Mouse (Mus musculus) G1E (cell line): ENCODE measurements around the gene Bmpr1b. TPM values are rescaled to one million over a fixed set of nuclear protein-coding genes. Genes with fewer than 3 reads are reported as not detected.

Source experiments
- ATAC-seq: 2 replicates; pipeline ENCODE4 v1.8.0; 2016; ENCODE audit warnings: mild to moderate bottlenecking; ENCODE audit not compliant: insufficient number of reproducible peaks, poor library complexity, low FRiP score, severe bottlenecking; ENCODE audit errors: extremely low read depth
- DNase-seq: peaks from one replicate; pipeline ENCODE4 v3.0.0; 2012; ENCODE audit warnings: low spot score
- H3K27me3 ChIP-seq: 2 replicates; pipeline ENCODE4 v1.6.1; 2012; ENCODE audit warnings: mild to moderate bottlenecking, low read length, inconsistent platforms; ENCODE audit not compliant: insufficient read depth
- H3K36me3 ChIP-seq: replicated peaks from 2 replicates; pipeline ENCODE3; 2012; ENCODE audit warnings: mild to moderate bottlenecking, inconsistent platforms
- H3K4me1 ChIP-seq: 2 replicates; pipeline ENCODE4 v1.6.1; 2012; ENCODE audit warnings: low read depth, low read length, inconsistent platforms, mixed read lengths; ENCODE audit not compliant: insufficient read depth
- H3K4me3 ChIP-seq: 2 replicates; pipeline ENCODE4 v1.5.1; 2012; ENCODE audit warnings: low read depth, mild to moderate bottlenecking, inconsistent platforms, low read length, moderate library complexity, mixed read lengths
- H3K9me3 ChIP-seq: replicated peaks from 2 replicates; pipeline ENCODE4 v1.6.1; 2012; ENCODE audit warnings: inconsistent platforms
- CTCF ChIP-seq: IDR thresholded peaks from 2 replicates; pipeline ENCODE4 v1.5.1; 2012; ENCODE audit warnings: low read depth, low read length, inconsistent platforms, mixed read lengths
- GATA1 ChIP-seq: IDR thresholded peaks from 2 replicates; pipeline ENCODE4 v1.6.1; 2012; ENCODE audit warnings: borderline replicate concordance, low read length, inconsistent platforms, mixed read lengths
- GATA2 ChIP-seq: IDR thresholded peaks from 2 replicates; pipeline ENCODE4 v1.6.1; 2012; ENCODE audit warnings: low read depth, low read length, inconsistent platforms, borderline replicate concordance
- POLR2AphosphoS5 ChIP-seq: IDR thresholded peaks from 2 replicates; pipeline ENCODE4 v1.6.1; 2012; ENCODE audit warnings: low read depth, low read length, inconsistent platforms; ENCODE audit not compliant: insufficient replicate concordance
- TAL1 ChIP-seq: conservative IDR thresholded peaks from 2 replicates; pipeline ENCODE4 v1.6.1; 2012; ENCODE audit warnings: low read depth, low read length, inconsistent platforms, mixed read lengths
- polyA plus RNA-seq: library from polyadenylated mRNA; stranded (reverse); fragments of >175 nt; gene quantifications from 2 replicates; pipeline ENCODE4 v1.2.3, GENCODE M21; 2012
- total RNA-seq, 2 experiments: library from RNA; stranded (forward) in 1 of 2; stranded (reverse) in 1 of 2; fragments of 200-1000 nt in 1 of 2; fragments of >200 nt in 1 of 2; fragmentation: Nextera tagmentation in 1 of 2; gene quantifications; 2 replicates each; pipeline ENCODE4 v1.2.3; 2014 to 2017

Bmpr1b gene
- total and polyA plus RNA-seq, 3 experiments = 0.11 TPM; not detected in 2

GRCm38 (mm10) chr3:142034160-142034559 is 135.1 kb downstream of the Bmpr1b start:
- Histone ChIP-seq H3K4me1 (no peaks in the 10 kb centered on the region), H3K27me3 (no peaks in the 10 kb centered on the region), H3K36me3 (no peaks in the 10 kb centered on the region), H3K4me3 (no peak overlapping the region), H3K9me3 (no peaks in the 10 kb centered on the region)
- no peak for DNase-seq
- no peak for ATAC-seq
- TF ChIP-seq TAL1 = no peak
- no peak for TF ChIP-seq CTCF
- no peak for TF ChIP-seq GATA2
- TF ChIP-seq GATA1 = no peak
- TF ChIP-seq POLR2AphosphoS5 = no peak

- no peak for ATAC-seq
- Histone ChIP-seq H3K9me3 (no peaks in the 10 kb centered on the region), H3K4me1 (no peaks in the 10 kb centered on the region), H3K4me3 (no peak overlapping the region), H3K36me3 (no peaks in the 10 kb centered on the region), H3K27me3 (no peaks in the 10 kb centered on the region)
- no peak for DNase-seq
- TF ChIP-seq TAL1 (no peak), GATA2 (no peak), GATA1 (no peak), CTCF (no peak), POLR2AphosphoS5 (no peak)
Observed at GRCm38 (mm10) chr3:142019716-142020115, 149.5 kb downstream of the Bmpr1b start.

DNA sequence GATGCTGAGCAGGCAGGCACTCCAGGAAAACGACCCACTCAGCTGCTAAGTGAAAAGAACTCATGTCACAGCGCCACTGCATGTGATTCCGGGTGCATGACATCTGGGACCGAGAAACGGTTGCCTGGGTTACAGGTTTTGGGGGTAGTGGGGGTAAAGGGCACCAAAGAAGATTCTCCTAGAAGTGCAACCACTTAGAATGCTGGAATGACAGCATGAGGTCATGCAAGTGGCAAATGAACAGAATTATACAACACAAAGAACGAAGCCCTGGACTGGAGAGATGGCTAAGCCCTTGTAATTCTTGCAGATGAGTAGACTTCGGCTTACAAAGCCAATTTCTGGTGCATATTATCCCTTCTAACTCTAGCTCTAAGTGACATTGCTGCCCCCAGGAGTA is 184.7 kb downstream of the Bmpr1b start:
- Histone ChIP-seq H3K4me3 (no peak overlapping the region), H3K36me3 (no peaks in the 10 kb centered on the region), H3K4me1 (no peaks in the 10 kb centered on the region), H3K27me3 (no peaks in the 10 kb centered on the region), H3K9me3 (no peaks in the 10 kb centered on the region)
- TF ChIP-seq POLR2AphosphoS5 (no peak), GATA1 (no peak), GATA2 (no peak)
- DNase-seq = no peak
- no peak for ATAC-seq

GRCm38 (mm10) chr3:141981613-141982432 is 187.4 kb downstream of the Bmpr1b start:
- no peak for DNase-seq
- Histone ChIP-seq H3K4me3 (no peak overlapping the region), H3K27me3 (no peaks in the 10 kb centered on the region), H3K4me1 (no peaks in the 10 kb centered on the region), H3K9me3 (no peaks in the 10 kb centered on the region), H3K36me3 (no peaks in the 10 kb centered on the region)
- TF ChIP-seq GATA1 (no peak), TAL1 (no peak), POLR2AphosphoS5 (no peak), CTCF (no peak), GATA2 (no peak)
- no peak for ATAC-seq

GRCm38 (mm10) chr3:141966244-141966643 is 203.0 kb downstream of the Bmpr1b start:
- Histone ChIP-seq H3K27me3 (no peaks in the 10 kb centered on the region), H3K4me1 (no peaks in the 10 kb centered on the region), H3K36me3 (no peaks in the 10 kb centered on the region), H3K9me3 (no peaks in the 10 kb centered on the region), H3K4me3 (no peak overlapping the region)
- ATAC-seq (no peak), DNase-seq (no peak)
- TF ChIP-seq CTCF (no peak), GATA2 (no peak), TAL1 (no peak), GATA1 (no peak), POLR2AphosphoS5 (no peak)

DNA sequence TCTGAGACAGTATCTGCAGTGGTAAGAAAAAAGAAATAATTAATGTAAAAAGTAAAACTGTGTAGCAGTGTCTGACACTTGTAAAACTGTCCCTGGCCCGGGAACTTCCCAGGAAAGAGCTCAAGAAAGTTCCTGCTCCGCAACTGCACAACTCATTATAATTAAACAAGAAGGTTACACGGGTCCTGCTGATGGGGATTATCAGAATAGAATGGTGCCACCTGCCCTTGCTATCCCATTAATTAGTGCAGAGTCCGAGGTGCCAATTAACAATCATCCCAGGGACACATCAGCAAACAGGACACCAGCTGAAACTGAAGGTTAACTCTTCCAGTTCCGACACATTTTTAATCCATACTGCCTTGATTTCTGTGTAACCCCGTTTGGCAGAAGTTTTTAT is 216.3 kb downstream of the Bmpr1b start:
- no peaks in the 10 kb centered on the region for H3K27me3 ChIP-seq
- ATAC-seq (no peak), DNase-seq (no peak)
- no peaks in the 10 kb centered on the region for H3K36me3 ChIP-seq
- no peak for TF ChIP-seq GATA2
- no peak for TF ChIP-seq CTCF
- TF ChIP-seq GATA1 = no peak
- no peak for TF ChIP-seq TAL1
- TF ChIP-seq POLR2AphosphoS5 = no peak
- no peak overlapping the region for H3K4me3 ChIP-seq
- H3K9me3 ChIP-seq = no peaks in the 10 kb centered on the region
- H3K4me1 ChIP-seq = no peaks in the 10 kb centered on the region

DNA sequence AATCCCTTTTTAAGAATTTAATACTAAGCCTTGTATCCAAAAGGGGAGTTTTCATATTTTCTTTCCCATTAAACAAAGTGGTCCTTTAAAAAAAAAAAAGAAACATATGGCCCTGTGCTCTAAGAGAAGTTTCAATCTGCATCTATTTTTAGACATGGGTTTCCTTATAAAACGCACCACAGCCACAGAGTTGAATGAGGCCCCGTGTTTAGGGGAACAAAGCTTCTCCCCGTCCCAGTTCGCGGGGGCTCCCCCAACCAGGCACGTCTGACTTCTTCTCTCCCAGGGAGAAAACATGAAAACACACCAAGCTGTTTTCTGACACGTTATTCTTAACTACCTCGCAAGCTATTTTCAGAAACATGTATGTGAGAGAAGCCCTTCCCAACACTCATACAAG is 218.6 kb downstream of the Bmpr1b start:
- TF ChIP-seq POLR2AphosphoS5 (no peak), GATA2 (no peak), GATA1 (no peak), CTCF (no peak), TAL1 (no peak)
- DNase-seq (no peak), ATAC-seq (no peak)
- Histone ChIP-seq H3K27me3 (no peaks in the 10 kb centered on the region), H3K9me3 (no peaks in the 10 kb centered on the region), H3K36me3 (no peaks in the 10 kb centered on the region), H3K4me1 (no peaks in the 10 kb centered on the region), H3K4me3 (no peak overlapping the region)
